Comparison of ENCODE assay signal across 14 mouse cellular contexts in genomic region chr17:28967021-28967610, GRCm38 (mm10). TPM values are rescaled to one million over a fixed set of nuclear protein-coding genes. Genes with fewer than 3 reads are reported as not detected.
DNase-seq lines count a peak whose midpoint lies in the region; ATAC-seq lines count a peak whose summit lies in the region.
"Had no signal": no experiment of that assay in that cellular context is flagged by ENCODE, and none has a peak within 500 bp of the region (broad histone marks: within the 10 kb centered on the region; RNA-seq: fewer than 3 reads in every experiment).

No protein-coding gene starts in this region.

- ATAC-seq in liver, embryonic 15.5 days (ENCODE audit: insufficient read depth), result no peak
- no peak for ATAC-seq in liver, embryonic 11.5 days (replicated peaks; ENCODE audit: low FRiP score)
- peak; percentile 49 for ATAC-seq in activated CD4-positive, CD25-positive, alpha-beta regulatory T cell, adult 4 months
- peak; percentile 78 for ATAC-seq in megakaryocyte, adult 5-6 weeks (ENCODE audit: poor library complexity, severe bottlenecking)

- H3K27ac ChIP-seq in liver, embryonic 15.5 days (replicated peaks), result peak overlapping the region; percentile 51
- no peak overlapping the region for H3K27ac ChIP-seq in liver, embryonic 11.5 days (ENCODE audit: low read depth, low read length)
- no peak overlapping the region for H3K27ac ChIP-seq in embryonic facial prominence, embryonic 10.5 days (replicated peaks)
- H3K27ac ChIP-seq: stomach, postnatal 0 days had no signal

- peaks cover 99% of the 10 kb centered on the region for H3K36me3 ChIP-seq in liver, embryonic 15.5 days (replicated peaks)
- peaks cover 55% of the 10 kb centered on the region for H3K36me3 ChIP-seq in liver, embryonic 11.5 days (ENCODE audit: control insufficient read depth, insufficient read depth, low read length)
- H3K36me3 ChIP-seq in splenic B cell, adult 2 months (ENCODE audit: control insufficient read depth, insufficient read depth, low read length, poor library complexity, severe bottlenecking), result peaks cover 30% of the 10 kb centered on the region
- H3K36me3 ChIP-seq in embryonic facial prominence, embryonic 10.5 days (replicated peaks), result peaks cover 100% of the 10 kb centered on the region

- WGBS in liver, embryonic 15.5 days (ENCODE audit: insufficient replicate concordance), result 36% methylated on average over 11 of the region's 11 CpGs
- 66% methylated on average over 11 of the region's 11 CpGs for WGBS in liver, embryonic 11.5 days
- WGBS in embryonic facial prominence, embryonic 10.5 days, result 84% methylated on average over 11 of the region's 11 CpGs

- H3K9me3 ChIP-seq in liver, embryonic 15.5 days (replicated peaks), result no peaks in the 10 kb centered on the region
- H3K9me3 ChIP-seq in liver, embryonic 11.5 days (ENCODE audit: control insufficient read depth, low read length), result no peaks in the 10 kb centered on the region
- no peaks in the 10 kb centered on the region for H3K9me3 ChIP-seq in embryonic facial prominence, embryonic 10.5 days

- no peak overlapping the region for H3K9ac ChIP-seq in liver, embryonic 15.5 days
- no peak overlapping the region for H3K9ac ChIP-seq in liver, embryonic 11.5 days (ENCODE audit: low read depth, low read length)

- H3K4me2 ChIP-seq in liver, embryonic 15.5 days, result no peak overlapping the region
- H3K4me2 ChIP-seq in liver, embryonic 11.5 days, result no peak overlapping the region
- H3K4me2 ChIP-seq: heart, embryonic 11.5 days had no signal

- H3K27me3 ChIP-seq in liver, embryonic 15.5 days, result no peaks in the 10 kb centered on the region
- H3K27me3 ChIP-seq in liver, embryonic 11.5 days (replicated peaks; ENCODE audit: control insufficient read depth, insufficient read depth, low read length), result no peaks in the 10 kb centered on the region
- no peaks in the 10 kb centered on the region for H3K27me3 ChIP-seq in splenic B cell, adult 2 months (ENCODE audit: control insufficient read depth, insufficient read depth, low read length, poor library complexity, severe bottlenecking)
- H3K27me3 ChIP-seq in embryonic facial prominence, embryonic 10.5 days (replicated peaks; ENCODE audit: low read depth, poor library complexity, severe bottlenecking), result no peaks in the 10 kb centered on the region

- DNase-seq in liver, embryonic 11.5 days (ENCODE audit: low spot score), result no peak
- peak; percentile 65 for DNase-seq in splenic B cell, adult 2 months (ENCODE audit: low read depth, low spot score)
- no peak for DNase-seq in kidney, postnatal 10 days
- no peak for DNase-seq in layer of hippocampus, adult 8-10 months (ENCODE audit: low spot score in 2 of 2)
- no peak for DNase-seq in embryonic facial prominence, embryonic 10.5 days (ENCODE audit: low spot score)
- DNase-seq: right cerebral cortex, adult 18-20 months had no signal

- peaks cover 43% of the 10 kb centered on the region for H3K4me1 ChIP-seq in liver, embryonic 15.5 days (replicated peaks)
- H3K4me1 ChIP-seq in liver, embryonic 11.5 days (replicated peaks; ENCODE audit: control insufficient read depth, insufficient read depth, low read length), result peaks cover 6% of the 10 kb centered on the region
- H3K4me1 ChIP-seq in embryonic facial prominence, embryonic 10.5 days, result no peaks in the 10 kb centered on the region

- H3K4me3 ChIP-seq in liver, embryonic 15.5 days (replicated peaks), result no peak overlapping the region
- no peak overlapping the region for H3K4me3 ChIP-seq in liver, embryonic 11.5 days (ENCODE audit: low read depth, low read length)
- no peak overlapping the region for H3K4me3 ChIP-seq in embryonic facial prominence, embryonic 10.5 days

RNA-seq across cellular contexts. Expression of gene Kctd20, which starts 15.4 kb away (rescaled TPM):
- polyA plus RNA-seq in liver, embryonic 15.5 days (2015; fragmentation: Nextera tagmentation; extraction: Ambion mirVana), result 74.6 and 80.9 TPM in 2 replicates
- polyA plus RNA-seq in liver, embryonic 11.5 days (2014; fragmentation: Nextera tagmentation; extraction: Ambion mirVana), result 75.2 and 89.2 TPM in 2 replicates
- 10 to 100 TPM; 32.0 to 47.5 TPM for polyA plus RNA-seq in activated CD4-positive, CD25-positive, alpha-beta regulatory T cell, adult 4 months (2017; shearing (Covaris generic))
- 130 and 131 TPM in 2 replicates for total RNA-seq in megakaryocyte, adult 5-6 weeks (2015)
- 203 and 222 TPM in 2 replicates for total RNA-seq in megakaryocyte, adult 5-6 weeks (2017)
- total RNA-seq in layer of hippocampus, adult 8-10 months (2022), result 10 to 100 TPM; 56.0 to 80.0 (median 62.1) TPM
- polyA plus RNA-seq in embryonic facial prominence, embryonic 10.5 days (2016; fragmentation: Nextera tagmentation; extraction: Ambion mirVana), result 125 and 126 TPM in 2 replicates

RNA-seq across cellular contexts. Expression of gene Pxt1, which starts 23.5 kb away (rescaled TPM):
- 0.25 and 0.26 TPM in 2 replicates for polyA plus RNA-seq in liver, embryonic 15.5 days (2015; fragmentation: Nextera tagmentation; extraction: Ambion mirVana)
- 0.30 and 0.92 TPM in 2 replicates for polyA plus RNA-seq in liver, embryonic 11.5 days (2014; fragmentation: Nextera tagmentation; extraction: Ambion mirVana)
- under 1 TPM in 1 of 2 experiments, not detected in 1; 0.77 TPM for polyA plus RNA-seq in activated CD4-positive, CD25-positive, alpha-beta regulatory T cell, adult 4 months (2017; shearing (Covaris generic))
- 0.74 and 1.2 TPM in 2 replicates for total RNA-seq in megakaryocyte, adult 5-6 weeks (2015)
- 0.44 and 0.49 TPM in 2 replicates for total RNA-seq in megakaryocyte, adult 5-6 weeks (2017)
- not detected for total RNA-seq in layer of hippocampus, adult 8-10 months (2022)
- polyA plus RNA-seq in embryonic facial prominence, embryonic 10.5 days (2016; fragmentation: Nextera tagmentation; extraction: Ambion mirVana), result 0.20 TPM in 1 of 2 replicates, not detected in the other
- total RNA-seq: left cerebral cortex, postnatal 36 days had no signal
- polyA plus RNA-seq: cortical plate, adult 2 months; heart, embryonic 11.5 days; neural tube, embryonic 11.5 days had no signal

RNA-seq across cellular contexts. Expression of gene Stk38, which starts 40.7 kb away (rescaled TPM):
- 41.7 and 46.7 TPM in 2 replicates for polyA plus RNA-seq in liver, embryonic 15.5 days (2015; fragmentation: Nextera tagmentation; extraction: Ambion mirVana)
- 83.3 and 90.1 TPM in 2 replicates for polyA plus RNA-seq in liver, embryonic 11.5 days (2014; fragmentation: Nextera tagmentation; extraction: Ambion mirVana)
- polyA plus RNA-seq in activated CD4-positive, CD25-positive, alpha-beta regulatory T cell, adult 4 months (2017; shearing (Covaris generic)), result 100 to 1,000 TPM; 196 to 222 TPM
- total RNA-seq in megakaryocyte, adult 5-6 weeks (2015), result 312 and 327 TPM in 2 replicates
- total RNA-seq in megakaryocyte, adult 5-6 weeks (2017), result 237 and 269 TPM in 2 replicates
- total RNA-seq in layer of hippocampus, adult 8-10 months (2022), result 10 to 100 TPM; 56.9 to 81.7 (median 64.5) TPM
- 118 and 125 TPM in 2 replicates for polyA plus RNA-seq in embryonic facial prominence, embryonic 10.5 days (2016; fragmentation: Nextera tagmentation; extraction: Ambion mirVana)

RNA-seq across cellular contexts. Expression of gene 4930539E08Rik, which starts 52.0 kb away (rescaled TPM):
- polyA plus RNA-seq in liver, embryonic 15.5 days (2015; fragmentation: Nextera tagmentation; extraction: Ambion mirVana), result 0.07 and 0.08 TPM in 2 replicates
- 0.08 and 0.48 TPM in 2 replicates for polyA plus RNA-seq in liver, embryonic 11.5 days (2014; fragmentation: Nextera tagmentation; extraction: Ambion mirVana)
- polyA plus RNA-seq in activated CD4-positive, CD25-positive, alpha-beta regulatory T cell, adult 4 months (2017; shearing (Covaris generic)), result 1 to 10 TPM; 1.5 to 1.6 TPM
- total RNA-seq in megakaryocyte, adult 5-6 weeks (2015), result 0.18 TPM in 1 of 2 replicates, not detected in the other
- total RNA-seq in megakaryocyte, adult 5-6 weeks (2017), result 0.08 and 0.40 TPM in 2 replicates
- 1 to 10 TPM; 3.2 to 6.4 (median 4.9) TPM for total RNA-seq in layer of hippocampus, adult 8-10 months (2022)
- polyA plus RNA-seq in embryonic facial prominence, embryonic 10.5 days (2016; fragmentation: Nextera tagmentation; extraction: Ambion mirVana), result 0.10 and 0.17 TPM in 2 replicates
- polyA plus RNA-seq: heart, embryonic 11.5 days had no signal

Comparison
In these comparisons a context has a peak if more than half of its experiments do, and no peak if none do; other contexts are left out.
1. ATAC-seq: peak in activated CD4-positive, CD25-positive, alpha-beta regulatory T cell, adult 4 months (single experiment) and megakaryocyte, adult 5-6 weeks (single experiment); none in liver, embryonic 15.5 days (single experiment) and liver, embryonic 11.5 days (single experiment).